Mouse (Mus musculus): ENCODE measurements around the gene Gm11099. TPM values are rescaled to one million over a fixed set of nuclear protein-coding genes. Genes with fewer than 3 reads are reported as not detected.
A peak's percentile ranks its signal among the peaks of the same experiment; 100 is the strongest.

The Gm11099 gene
- polyA plus RNA-seq (2015; fragmentation: Nextera tagmentation; extraction: Ambion mirVana): not detected in 2 replicates

- no peaks in the 10 kb centered on the region for H3K36me3 ChIP-seq
- no peak within 1 kb of the TSS for H3K9ac ChIP-seq
- ATAC-seq (ENCODE audit: extremely low read depth, insufficient number of reproducible peaks, low FRiP score, low TSS enrichment): no peak
- H3K4me3 ChIP-seq: no peak within 1 kb of the TSS
- 81% methylated on average over 5 of the region's 5 CpGs for WGBS
- no peaks in the 10 kb centered on the region for H3K4me1 ChIP-seq
- H3K27me3 ChIP-seq (replicated peaks): no peaks in the 10 kb centered on the region
- H3K9me3 ChIP-seq: no peaks in the 10 kb centered on the region
- no peak within 1 kb of the TSS for H3K27ac ChIP-seq (replicated peaks)
- H3K4me2 ChIP-seq: no peak within 1 kb of the TSS
These were observed at the start of gene Gm11099 for GRCm38 (mm10) chr2:58859134-58859533. TSS of gene Gm11099 (plus strand) at chr2:58859434.

- Histone ChIP-seq H3K27ac (replicated peaks) (no peak overlapping the region), H3K9ac (no peak overlapping the region), H3K36me3 (no peaks in the 10 kb centered on the region), H3K9me3 (no peaks in the 10 kb centered on the region), H3K4me3 (no peak overlapping the region), H3K27me3 (replicated peaks) (no peaks in the 10 kb centered on the region), H3K4me1 (no peaks in the 10 kb centered on the region), H3K4me2 (no peak overlapping the region)
- ATAC-seq (ENCODE audit: extremely low read depth, insufficient number of reproducible peaks, low FRiP score, low TSS enrichment): no peak
- WGBS: 61% methylated on average over 2 of the region's 2 CpGs
These were observed 46.3 kb upstream of the Gm11099 start for GRCm38 (mm10) chr2:58812941-58813340.

- Histone ChIP-seq H3K4me1 (peaks cover 11% of the 10 kb centered on the region), H3K4me2 (no peak overlapping the region), H3K9me3 (no peaks in the 10 kb centered on the region), H3K27ac (replicated peaks) (peak overlapping the region; percentile 30; the same call in 1 of the 2 replicates), H3K27me3 (replicated peaks) (no peaks in the 10 kb centered on the region), H3K9ac (no peak overlapping the region), H3K36me3 (no peaks in the 10 kb centered on the region), H3K4me3 (no peak overlapping the region)
- ATAC-seq (ENCODE audit: extremely low read depth, insufficient number of reproducible peaks, low FRiP score, low TSS enrichment): no peak
- WGBS: 53% methylated on average over 3 of the region's 3 CpGs
These were observed 30.2 kb upstream of the Gm11099 start for GRCm38 (mm10) chr2:58828910-58829600.

- H3K4me3 ChIP-seq: no peak overlapping the region
- peak overlapping the region; percentile 9; the same call in 1 of the 2 replicates for H3K4me2 ChIP-seq
- WGBS: 56% methylated on average over 7 of the region's 7 CpGs
- H3K9ac ChIP-seq: no peak overlapping the region
- ATAC-seq (ENCODE audit: extremely low read depth, insufficient number of reproducible peaks, low FRiP score, low TSS enrichment): no peak
- H3K27me3 ChIP-seq (replicated peaks): no peaks in the 10 kb centered on the region
- no peak overlapping the region for H3K27ac ChIP-seq (replicated peaks)
- H3K36me3 ChIP-seq: no peaks in the 10 kb centered on the region
- peaks cover 11% of the 10 kb centered on the region for H3K4me1 ChIP-seq
- H3K9me3 ChIP-seq: no peaks in the 10 kb centered on the region
These were observed 29.1 kb upstream of the Gm11099 start for GRCm38 (mm10) chr2:58829981-58830742.

- H3K4me2 ChIP-seq: no peak overlapping the region
- H3K9ac ChIP-seq: no peak overlapping the region
- no peak for ATAC-seq (ENCODE audit: extremely low read depth, insufficient number of reproducible peaks, low FRiP score, low TSS enrichment)
- H3K36me3 ChIP-seq: no peaks in the 10 kb centered on the region
- H3K27me3 ChIP-seq (replicated peaks): no peaks in the 10 kb centered on the region
- H3K9me3 ChIP-seq: no peaks in the 10 kb centered on the region
- H3K4me3 ChIP-seq: no peak overlapping the region
- H3K4me1 ChIP-seq: peaks cover 11% of the 10 kb centered on the region
- H3K27ac ChIP-seq (replicated peaks): no peak overlapping the region
- 87% methylated on average over 20 of the region's 20 CpGs for WGBS
These were observed 26.8 kb upstream of the Gm11099 start for GRCm38 (mm10) chr2:58832253-58832980.

GRCm38 (mm10) chr2:58841021-58841420, 18.2 kb upstream of the Gm11099 start:
- Histone ChIP-seq H3K9me3 (peaks cover 5% of the 10 kb centered on the region; the same call in 1 of the 2 replicates), H3K9ac (no peak overlapping the region), H3K4me3 (no peak overlapping the region), H3K4me2 (no peak overlapping the region), H3K36me3 (no peaks in the 10 kb centered on the region), H3K27ac (replicated peaks) (no peak overlapping the region), H3K27me3 (replicated peaks) (no peaks in the 10 kb centered on the region; the same call in 1 of the 2 replicates), H3K4me1 (no peaks in the 10 kb centered on the region)
- 76% methylated on average over 3 of the region's 3 CpGs for WGBS
- no peak for ATAC-seq (ENCODE audit: extremely low read depth, insufficient number of reproducible peaks, low FRiP score, low TSS enrichment)

GRCm38 (mm10) chr2:58842443-58842842, 16.8 kb upstream of the Gm11099 start:
- H3K9me3 ChIP-seq: peaks cover 5% of the 10 kb centered on the region; the same call in 1 of the 2 replicates
- no peak overlapping the region for H3K27ac ChIP-seq (replicated peaks)
- no peak overlapping the region for H3K4me3 ChIP-seq
- H3K9ac ChIP-seq: no peak overlapping the region
- no peaks in the 10 kb centered on the region for H3K4me1 ChIP-seq
- ATAC-seq (ENCODE audit: extremely low read depth, insufficient number of reproducible peaks, low FRiP score, low TSS enrichment): no peak
- H3K27me3 ChIP-seq (replicated peaks): no peaks in the 10 kb centered on the region; the same call in 1 of the 2 replicates
- 75% methylated on average over 4 of the region's 4 CpGs for WGBS
- H3K4me2 ChIP-seq: no peak overlapping the region
- H3K36me3 ChIP-seq: no peaks in the 10 kb centered on the region

- Histone ChIP-seq H3K4me3 (no peak overlapping the region), H3K9me3 (peaks cover 5% of the 10 kb centered on the region; the same call in 1 of the 2 replicates), H3K27ac (replicated peaks) (no peak overlapping the region), H3K27me3 (replicated peaks) (no peaks in the 10 kb centered on the region; the same call in 1 of the 2 replicates), H3K9ac (no peak overlapping the region), H3K36me3 (no peaks in the 10 kb centered on the region), H3K4me1 (no peaks in the 10 kb centered on the region), H3K4me2 (no peak overlapping the region)
- ATAC-seq (ENCODE audit: extremely low read depth, insufficient number of reproducible peaks, low FRiP score, low TSS enrichment): no peak
- WGBS: 37% methylated on average over 10 of the region's 10 CpGs
These were observed 14.7 kb upstream of the Gm11099 start for GRCm38 (mm10) chr2:58844499-58844898.

- no peak overlapping the region for H3K27ac ChIP-seq (replicated peaks)
- H3K9me3 ChIP-seq: no peaks in the 10 kb centered on the region
- WGBS: 55% methylated on average over 3 of the region's 3 CpGs
- H3K4me2 ChIP-seq: no peak overlapping the region
- no peak for ATAC-seq (ENCODE audit: extremely low read depth, insufficient number of reproducible peaks, low FRiP score, low TSS enrichment)
- H3K27me3 ChIP-seq (replicated peaks): no peaks in the 10 kb centered on the region
- H3K4me1 ChIP-seq: no peaks in the 10 kb centered on the region
- H3K4me3 ChIP-seq: no peak overlapping the region
- no peaks in the 10 kb centered on the region for H3K36me3 ChIP-seq
- no peak overlapping the region for H3K9ac ChIP-seq
These were observed 20.6 kb downstream of the Gm11099 start for GRCm38 (mm10) chr2:58879876-58880275.

- WGBS: 40% methylated on average over 4 of the region's 4 CpGs
- H3K4me3 ChIP-seq: no peak overlapping the region
- no peak overlapping the region for H3K27ac ChIP-seq (replicated peaks)
- H3K9me3 ChIP-seq: no peaks in the 10 kb centered on the region
- ATAC-seq (ENCODE audit: extremely low read depth, insufficient number of reproducible peaks, low FRiP score, low TSS enrichment): no peak
- H3K4me1 ChIP-seq: peaks cover 31% of the 10 kb centered on the region
- H3K9ac ChIP-seq: no peak overlapping the region
- H3K36me3 ChIP-seq: no peaks in the 10 kb centered on the region
- no peak overlapping the region for H3K4me2 ChIP-seq
- no peaks in the 10 kb centered on the region for H3K27me3 ChIP-seq (replicated peaks)
These were observed 45.8 kb downstream of the Gm11099 start for GRCm38 (mm10) chr2:58905057-58905456.

All from heart, embryonic 13.5 days (tissue).